Mouse (Mus musculus): ENCODE measurements at regions not wholly inside any gene's neighbourhood (a gene's known extent, or its start where the extent isn't known, plus 50 kb on each side); places are given as distances from the start of the nearest gene placed in this dataset.

DNA sequence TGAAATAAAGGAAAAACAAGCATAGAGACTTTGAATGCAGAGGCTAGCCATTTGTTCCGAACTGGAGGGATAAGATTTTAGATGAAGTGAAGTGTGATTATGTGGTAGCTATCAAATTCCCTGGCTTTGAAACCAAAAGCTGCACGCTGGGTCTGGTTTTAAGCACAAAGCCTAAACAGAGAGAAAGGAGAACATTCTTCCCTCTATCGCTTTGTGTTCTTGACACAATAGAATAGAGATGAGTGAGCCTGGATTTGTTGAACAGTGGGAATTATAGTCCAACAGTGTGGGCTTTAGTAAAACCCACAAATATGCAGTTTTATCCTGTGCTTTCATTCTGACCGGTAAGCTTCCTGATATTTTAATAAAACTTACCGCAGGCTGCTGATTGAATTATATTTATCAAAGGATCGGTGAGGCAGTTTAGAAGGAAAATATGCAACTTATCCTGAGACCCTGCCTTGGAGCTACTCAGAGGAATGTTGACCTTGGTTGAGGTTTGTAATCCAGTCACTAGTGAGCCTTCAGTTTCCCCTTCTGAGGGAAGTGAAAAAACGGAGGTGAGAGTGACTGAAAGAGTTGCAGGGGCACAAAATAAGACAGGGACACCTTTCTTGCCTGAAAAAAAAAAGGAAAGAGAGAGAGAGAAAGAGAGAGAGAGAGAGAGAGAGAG, 481.7 kb upstream of the Tenm4 start:
- DNase-seq: no peak

DNA sequence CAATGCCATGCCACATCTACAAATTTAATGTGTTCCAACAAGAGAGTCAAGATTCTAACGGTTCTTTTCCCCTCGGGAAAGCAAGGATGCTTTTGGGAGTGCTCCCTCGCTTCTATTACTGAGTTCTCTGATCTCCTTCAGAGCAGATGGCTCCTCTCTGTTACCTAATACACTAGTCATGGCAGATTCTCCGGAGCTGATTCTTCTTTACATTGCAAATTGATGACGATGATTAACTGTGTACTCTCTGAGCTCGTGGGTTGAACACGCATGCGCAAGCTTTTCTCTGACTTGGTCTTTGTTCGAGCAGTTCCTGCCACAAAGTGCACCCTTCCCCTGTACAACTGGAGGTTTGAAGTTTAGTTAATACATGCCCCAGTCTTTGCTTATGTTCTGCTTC, 471.5 kb upstream of the Tenm4 start:
- DNase-seq: no peak

DNA sequence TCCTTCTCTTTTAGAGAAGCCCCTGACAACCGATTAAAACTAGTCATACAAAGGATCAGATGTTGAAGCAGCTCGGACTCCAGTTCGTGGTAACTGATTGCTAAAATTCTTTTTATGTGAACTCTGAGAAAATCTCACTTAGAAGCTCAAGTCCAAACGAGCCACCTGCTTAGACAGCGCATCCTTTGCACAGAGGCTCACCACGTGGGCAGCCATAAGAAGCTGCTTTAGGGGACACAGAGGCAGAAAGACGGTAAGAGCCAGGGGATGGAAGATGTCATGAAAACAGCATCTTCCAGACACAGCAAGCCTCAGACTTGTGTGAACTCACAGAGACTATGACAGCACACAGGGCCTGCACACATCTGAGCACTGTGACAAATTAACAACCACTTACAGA, 461.0 kb upstream of the Tenm4 start:
- no peak for DNase-seq

- DNase-seq: no peak
Observed at GRCm38 (mm10) chr7:95720083-95720482, 451.0 kb upstream of the Tenm4 start.

DNA sequence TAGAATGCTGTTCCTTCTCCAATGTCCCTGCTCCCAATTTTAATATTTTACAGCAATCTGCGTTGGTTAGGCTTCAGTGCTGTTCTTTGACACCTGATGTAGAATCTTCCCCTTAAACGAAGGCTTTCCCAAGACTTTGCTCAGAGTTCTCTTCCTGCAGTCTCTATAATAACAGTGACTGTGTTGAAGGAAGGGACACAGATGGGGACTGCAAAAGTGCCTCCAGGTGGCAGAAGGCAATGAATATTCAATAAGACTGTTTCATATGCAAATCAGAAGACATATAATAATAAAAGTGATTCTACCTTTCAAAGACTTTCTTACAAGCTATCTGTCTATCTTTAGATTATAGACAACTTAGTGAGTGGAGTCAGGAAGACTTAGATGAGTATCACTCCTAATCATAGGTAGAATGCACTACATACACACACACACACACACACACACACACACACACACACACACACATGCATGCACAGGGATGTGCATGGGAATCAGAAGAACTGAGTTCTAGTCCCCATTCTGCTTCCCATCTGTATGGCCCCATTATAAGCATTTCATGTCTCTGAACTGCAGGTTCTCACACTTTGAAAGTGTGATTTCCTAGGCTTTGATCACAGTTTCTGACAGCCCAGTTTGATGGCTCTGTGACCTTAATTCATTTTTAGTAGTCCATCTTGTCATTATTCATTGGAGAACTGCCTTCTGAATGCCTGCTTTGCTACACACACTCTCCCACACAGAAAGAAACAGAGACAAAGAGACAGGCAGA, 445.1 kb upstream of the Tenm4 start:
- DNase-seq: peak; percentile 7

DNA sequence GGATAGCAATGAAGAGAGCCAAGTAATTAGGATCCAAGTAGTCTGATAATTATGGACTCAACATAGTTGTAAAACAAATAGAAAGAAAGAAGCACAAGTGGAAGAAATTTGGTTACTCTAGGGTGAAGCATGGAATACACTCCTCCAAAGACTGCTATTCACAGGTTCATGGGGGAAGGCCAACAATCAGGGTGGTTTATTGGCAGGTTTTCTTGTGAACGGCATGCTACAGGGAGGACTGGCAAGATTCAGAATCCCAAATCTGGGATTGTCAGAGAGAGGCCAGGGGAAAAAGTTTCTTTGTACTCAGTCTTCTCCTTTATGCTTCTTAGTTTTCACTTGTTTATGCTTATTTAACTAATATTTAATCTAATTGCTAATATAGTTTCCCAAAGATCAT, 437.2 kb upstream of the Tenm4 start:
- DNase-seq: no peak

GRCm38 (mm10) chr7:95734587-95734986, 436.5 kb upstream of the Tenm4 start:
- no peak for DNase-seq

- DNase-seq: no peak
Observed at GRCm38 (mm10) chr7:95736716-95737115, 434.3 kb upstream of the Tenm4 start.

GRCm38 (mm10) chr7:95738725-95739245, 432.3 kb upstream of the Tenm4 start:
- DNase-seq: no peak

DNA sequence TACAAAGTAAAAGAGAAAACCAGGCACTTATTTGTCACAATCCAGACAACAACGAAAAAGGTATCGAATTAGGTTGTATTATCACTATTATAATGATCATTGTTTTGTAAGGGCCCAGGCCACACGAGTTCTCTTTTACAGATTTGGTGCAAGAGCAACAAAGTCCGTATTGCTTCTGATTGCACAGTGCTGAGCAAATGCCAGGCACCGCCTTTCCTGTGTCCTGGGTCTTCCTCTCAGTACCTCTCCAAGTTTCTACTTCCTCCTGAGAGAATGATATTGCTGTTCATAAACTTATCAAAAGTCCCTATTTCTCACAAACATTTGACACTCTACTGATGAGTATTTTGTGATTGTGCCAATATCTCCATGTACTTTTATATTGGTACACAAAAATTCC, 431.3 kb upstream of the Tenm4 start:
- DNase-seq: no peak

DNA sequence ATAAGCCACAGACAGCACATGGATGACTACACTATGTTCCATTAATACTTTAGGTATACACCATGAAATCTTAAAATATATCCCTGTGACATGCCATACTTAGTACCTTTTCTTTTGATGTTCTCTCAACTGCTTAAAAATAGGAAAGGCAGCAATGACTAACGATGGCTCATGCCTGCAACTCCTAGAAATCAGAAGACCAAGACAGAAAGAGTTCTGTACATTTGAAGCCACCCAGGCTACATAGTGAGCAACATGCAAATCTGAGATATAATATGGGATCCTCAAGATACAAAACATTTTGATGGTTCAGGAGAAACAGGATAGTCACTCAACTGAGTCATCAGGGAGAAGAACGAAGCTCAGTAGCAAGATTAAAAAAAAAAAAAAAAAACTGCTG, 412.7 kb upstream of the Tenm4 start:
- DNase-seq: no peak

DNA sequence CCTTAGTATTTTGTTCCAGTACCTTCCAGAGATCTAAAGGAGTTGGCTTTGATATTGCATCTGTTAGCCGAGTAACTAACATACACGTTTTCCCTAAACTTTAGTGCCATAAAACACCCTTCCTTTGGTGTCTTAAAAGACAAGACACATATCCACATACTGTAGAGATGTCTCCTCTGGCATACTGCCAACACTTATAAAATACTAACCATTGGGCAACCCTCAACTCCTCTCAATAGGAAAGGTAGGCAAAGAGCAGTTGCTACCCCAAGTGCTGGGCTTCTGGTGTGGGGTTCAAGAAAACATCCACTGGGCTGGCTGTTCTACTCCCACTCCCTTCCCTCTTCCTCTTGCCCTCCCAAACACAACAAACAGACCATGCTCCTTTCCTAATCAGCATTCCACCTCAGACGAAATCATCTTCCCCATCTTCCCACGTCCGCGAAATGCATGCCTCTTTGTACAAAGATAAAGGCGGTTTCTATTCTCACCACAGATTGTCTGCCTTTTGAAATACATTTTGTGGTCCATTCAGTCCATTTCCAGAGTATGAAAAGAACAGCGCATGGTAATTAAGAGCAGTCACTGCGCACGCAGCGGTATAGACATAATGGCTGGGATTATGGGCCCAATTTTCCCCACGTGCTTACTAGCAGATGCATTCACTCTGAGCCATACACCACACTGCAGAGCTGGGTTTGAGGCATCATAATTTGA, 409.9 kb upstream of the Tenm4 start:
- peak; percentile 42 for DNase-seq

DNA sequence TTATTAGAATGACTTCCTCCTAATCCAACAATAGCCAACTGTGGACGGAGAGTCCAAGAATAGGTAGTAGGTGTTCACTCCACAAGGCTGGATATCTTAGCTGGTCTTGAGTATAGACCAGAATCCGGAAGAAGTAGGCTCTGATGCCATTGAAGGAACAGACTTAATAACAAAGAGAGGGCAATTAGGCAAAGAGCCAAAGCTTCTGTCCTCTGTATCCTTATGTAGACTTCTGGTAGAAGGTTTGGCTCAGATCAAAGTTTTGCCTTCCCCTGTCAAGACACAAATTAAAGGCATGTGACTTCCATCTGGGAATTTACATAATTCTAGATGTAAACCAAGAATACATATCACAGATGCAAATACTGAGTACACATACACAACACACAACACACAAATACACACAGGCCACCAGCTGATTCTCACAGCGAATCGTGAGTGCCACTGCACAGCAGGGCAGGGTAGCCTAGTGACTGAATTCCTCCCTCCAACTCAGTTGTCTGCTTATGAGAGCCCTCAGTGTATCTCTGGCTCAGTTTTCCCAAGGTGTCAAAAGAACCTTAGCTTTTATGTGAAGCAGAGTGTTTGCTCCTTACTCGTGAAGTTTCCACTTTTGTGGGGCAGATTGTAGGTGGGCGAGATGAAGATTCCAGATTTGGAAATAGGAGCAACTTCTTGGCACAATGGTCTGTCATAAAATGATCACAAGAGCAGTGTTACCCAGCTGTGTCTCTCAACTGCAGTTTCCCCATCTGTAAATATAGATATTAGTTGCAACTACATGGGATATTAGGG, 404.5 kb upstream of the Tenm4 start:
- DNase-seq: peak; percentile 61

GRCm38 (mm10) chr7:95784523-95784922, 386.5 kb upstream of the Tenm4 start:
- DNase-seq: no peak

- no peak for DNase-seq
Observed at GRCm38 (mm10) chr7:95787543-95787942, 383.5 kb upstream of the Tenm4 start.

GRCm38 (mm10) chr7:95787951-95788350, 383.1 kb upstream of the Tenm4 start:
- DNase-seq: no peak

DNA sequence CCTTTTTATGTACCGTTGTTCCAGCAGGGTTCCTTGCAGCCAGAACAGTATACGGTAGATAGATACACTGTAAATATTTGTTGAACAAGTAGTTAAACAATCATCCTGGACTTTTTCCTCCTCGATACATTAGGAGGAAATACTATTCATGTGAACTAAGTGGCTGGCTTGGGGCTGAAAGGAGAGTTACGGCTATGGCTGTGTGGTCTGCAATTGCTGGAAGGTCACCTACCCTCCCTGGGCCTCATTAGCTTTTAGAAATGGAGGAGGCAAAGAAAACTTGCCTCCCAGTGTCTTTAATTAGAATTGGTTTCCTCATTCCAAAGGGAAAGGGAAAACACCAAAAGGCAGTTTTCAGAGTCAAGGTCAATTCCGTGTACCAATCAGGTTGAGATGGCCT, 381.6 kb upstream of the Tenm4 start:
- DNase-seq: no peak

- DNase-seq: peak; percentile 8
Observed at GRCm38 (mm10) chr7:95799022-95799421, 372.0 kb upstream of the Tenm4 start.

GRCm38 (mm10) chr7:95809626-95810025, 361.4 kb upstream of the Tenm4 start:
- DNase-seq: no peak

- DNase-seq: no peak
Observed at GRCm38 (mm10) chr7:95810096-95810495, 360.9 kb upstream of the Tenm4 start.

GRCm38 (mm10) chr7:95814865-95815264, 356.2 kb upstream of the Tenm4 start:
- DNase-seq: no peak

GRCm38 (mm10) chr7:95823539-95823938, 347.5 kb upstream of the Tenm4 start:
- DNase-seq: no peak

DNA sequence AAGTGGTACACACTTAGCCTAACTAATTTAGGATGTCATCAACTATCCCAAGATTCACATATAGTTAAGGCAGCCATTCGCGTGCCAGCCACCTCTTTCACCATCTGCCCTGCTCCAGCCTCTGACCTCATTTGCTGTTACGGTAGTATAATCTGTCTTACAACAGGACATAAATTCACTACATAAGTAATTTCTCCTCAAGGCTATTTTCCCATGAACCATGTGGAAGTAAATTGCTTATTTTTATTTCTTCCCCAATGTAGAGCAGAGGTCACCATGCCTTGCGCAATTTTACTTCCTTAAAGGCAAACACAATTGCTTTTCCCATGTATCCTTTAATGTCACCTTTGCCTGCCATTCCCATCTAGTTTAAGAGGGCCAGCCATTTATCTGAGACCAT, 341.2 kb upstream of the Tenm4 start:
- DNase-seq: no peak
